Mouse (Mus musculus): Measurements from ENCODE around the gene Ntng2.

The Ntng2 gene

DNA sequence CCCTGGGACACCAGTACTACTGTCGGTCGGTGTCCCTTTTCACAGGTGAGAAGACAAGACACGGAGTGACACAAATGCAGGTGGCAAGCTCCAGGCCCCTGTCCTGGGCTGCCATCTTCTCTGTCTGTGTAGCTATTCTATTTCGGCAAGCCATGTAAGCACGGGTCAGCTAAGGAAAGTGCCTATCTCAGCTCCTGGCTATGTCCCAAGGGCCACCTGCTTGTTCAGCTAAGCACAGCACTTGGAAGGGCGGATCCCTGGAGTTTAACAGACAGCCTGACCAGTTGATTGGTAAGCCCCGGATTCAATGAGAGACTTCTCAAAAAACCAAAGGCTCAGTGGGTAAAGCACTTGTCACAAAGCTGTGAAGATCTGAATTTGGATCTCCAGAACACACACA, 62.4 kb downstream of the Ntng2 start:
- DNase-seq: peak; percentile 20

DNA sequence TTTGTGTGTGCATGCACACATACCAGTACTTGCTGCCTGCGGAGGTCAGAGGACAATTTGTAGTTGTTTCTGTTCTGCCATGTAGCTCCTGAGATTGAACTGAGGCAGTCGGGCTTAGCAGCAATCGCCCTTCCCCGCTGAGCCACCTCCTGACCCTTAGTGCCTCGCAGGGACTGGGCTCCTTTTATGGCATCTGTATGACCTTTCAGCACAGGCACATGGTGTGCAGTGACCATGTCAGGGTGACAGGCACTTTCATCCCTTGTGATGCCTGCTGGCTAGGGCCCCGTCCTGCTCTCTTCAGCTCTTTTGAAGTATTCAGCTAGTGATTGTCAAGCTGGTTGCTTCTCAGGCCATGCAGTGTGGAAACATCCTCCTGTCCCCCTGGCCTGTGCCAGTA, 66.6 kb downstream of the Ntng2 start:
- DNase-seq: no peak

- DNase-seq: no peak
Measured at GRCm38 (mm10) chr2:29183266-29183924, 69.4 kb downstream of the Ntng2 start.

- DNase-seq: no peak
Measured at GRCm38 (mm10) chr2:29181111-29181510, 71.7 kb downstream of the Ntng2 start.

DNA sequence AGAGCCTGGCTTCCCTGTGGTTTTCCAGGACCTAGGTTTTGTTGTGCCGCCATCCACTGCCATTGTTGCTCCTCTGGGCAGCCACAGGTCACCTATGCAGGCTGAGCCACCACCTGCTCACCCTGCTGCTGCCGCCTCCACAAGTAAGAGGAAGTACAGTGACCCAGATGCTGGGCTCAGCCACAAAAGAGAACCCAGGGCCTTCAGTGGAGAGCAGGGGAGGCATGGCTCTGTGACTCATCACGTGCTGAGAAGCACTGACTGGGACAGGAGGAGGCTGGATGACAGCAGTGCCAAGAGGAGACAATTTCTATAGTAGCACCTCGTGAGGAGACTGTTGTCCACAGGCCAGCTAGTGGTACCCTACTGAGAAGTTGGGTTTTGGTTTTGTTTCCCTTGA, 73.0 kb downstream of the Ntng2 start:
- no peak for DNase-seq

- no peak for DNase-seq
Measured at GRCm38 (mm10) chr2:29174887-29175286, 77.9 kb downstream of the Ntng2 start.

GRCm38 (mm10) chr2:29168067-29168466, 84.7 kb downstream of the Ntng2 start:
- no peak for DNase-seq

- DNase-seq: no peak
Measured at GRCm38 (mm10) chr2:29151941-29152340, 100.9 kb downstream of the Ntng2 start.

Measured in kidney, adult 18-20 months (tissue).